Mouse (Mus musculus) heart, adult 18-20 months (tissue): ENCODE data around the gene Foxb2. TPM values are rescaled to one million over a fixed set of nuclear protein-coding genes. Genes with fewer than 3 reads are reported as not detected.
A peak's percentile ranks its signal among the peaks of the same experiment; 100 is the strongest.
"Not testable (repeated sequence)": the region's sequence is repeated elsewhere in the genome, so short reads cannot be mapped to it uniquely, and the experiment has no call there.

Experiments
- DNase-seq, 2 experiments: peaks; one replicate each; pipeline ENCODE4 v3.0.0; 2021 to 2022; ENCODE audit warnings: mixed read lengths in 1 of 2
- long read RNA-seq, 2 experiments: library from polyadenylated mRNA; stranded (forward); transcript quantifications; one replicate each; pipeline ENCODE4 v2.0.0; 2021
- total RNA-seq, 2 experiments: library from RNA; stranded (reverse); gene quantifications; 2 replicates each; pipeline ENCODE4 v1.2.3; 2021

The Foxb2 gene
- total RNA-seq, result not detected
- long read RNA-seq, experiment 1, result 0 reads
- long read RNA-seq, experiment 2, result 0 reads

- DNase-seq, result peak in 1 of 2 experiments; percentile 14
Measured at GRCm38 (mm10) chr19:16873221-16873861, at the start of gene Foxb2. TSS of gene Foxb2 (minus strand) at chr19:16873805.

- no peak for DNase-seq
Measured at GRCm38 (mm10) chr19:16911507-16911906, 37.9 kb upstream of the Foxb2 start.

DNA sequence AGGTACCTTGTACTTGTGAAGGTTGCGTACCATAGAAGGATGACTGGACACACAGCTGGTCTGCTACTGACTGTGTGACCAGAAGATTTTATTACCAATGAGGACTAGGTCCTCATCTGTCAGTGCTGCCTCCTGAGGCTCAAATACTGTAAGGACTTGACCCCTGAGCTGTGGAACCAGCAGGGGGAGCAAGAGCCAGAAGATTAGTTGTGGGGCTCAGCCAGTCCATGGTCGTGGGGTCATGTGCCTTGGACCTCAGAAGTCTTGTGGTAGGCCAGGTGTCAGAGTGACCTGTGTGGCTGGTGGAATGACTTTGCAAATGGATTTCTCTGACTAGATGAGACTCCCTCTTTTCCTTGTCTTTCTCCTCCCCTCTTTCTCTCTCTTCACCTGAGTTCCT is 29.5 kb upstream of the Foxb2 start:
- peak; percentile 21 to 64 for DNase-seq

GRCm38 (mm10) chr19:16899716-16900115 is 26.1 kb upstream of the Foxb2 start:
- DNase-seq, result peak in 1 of 2 experiments; percentile 17

- DNase-seq, result no peak
Measured at GRCm38 (mm10) chr19:16898576-16898975, 25.0 kb upstream of the Foxb2 start.

GRCm38 (mm10) chr19:16876458-16876770 is 2.8 kb upstream of the Foxb2 start:
- DNase-seq, result no peak

- DNase-seq, result no peak
Measured at GRCm38 (mm10) chr19:16875631-16876457, 2.2 kb upstream of the Foxb2 start.

- no peak for DNase-seq
Measured at GRCm38 (mm10) chr19:16874991-16875540, 1.5 kb upstream of the Foxb2 start.

DNA sequence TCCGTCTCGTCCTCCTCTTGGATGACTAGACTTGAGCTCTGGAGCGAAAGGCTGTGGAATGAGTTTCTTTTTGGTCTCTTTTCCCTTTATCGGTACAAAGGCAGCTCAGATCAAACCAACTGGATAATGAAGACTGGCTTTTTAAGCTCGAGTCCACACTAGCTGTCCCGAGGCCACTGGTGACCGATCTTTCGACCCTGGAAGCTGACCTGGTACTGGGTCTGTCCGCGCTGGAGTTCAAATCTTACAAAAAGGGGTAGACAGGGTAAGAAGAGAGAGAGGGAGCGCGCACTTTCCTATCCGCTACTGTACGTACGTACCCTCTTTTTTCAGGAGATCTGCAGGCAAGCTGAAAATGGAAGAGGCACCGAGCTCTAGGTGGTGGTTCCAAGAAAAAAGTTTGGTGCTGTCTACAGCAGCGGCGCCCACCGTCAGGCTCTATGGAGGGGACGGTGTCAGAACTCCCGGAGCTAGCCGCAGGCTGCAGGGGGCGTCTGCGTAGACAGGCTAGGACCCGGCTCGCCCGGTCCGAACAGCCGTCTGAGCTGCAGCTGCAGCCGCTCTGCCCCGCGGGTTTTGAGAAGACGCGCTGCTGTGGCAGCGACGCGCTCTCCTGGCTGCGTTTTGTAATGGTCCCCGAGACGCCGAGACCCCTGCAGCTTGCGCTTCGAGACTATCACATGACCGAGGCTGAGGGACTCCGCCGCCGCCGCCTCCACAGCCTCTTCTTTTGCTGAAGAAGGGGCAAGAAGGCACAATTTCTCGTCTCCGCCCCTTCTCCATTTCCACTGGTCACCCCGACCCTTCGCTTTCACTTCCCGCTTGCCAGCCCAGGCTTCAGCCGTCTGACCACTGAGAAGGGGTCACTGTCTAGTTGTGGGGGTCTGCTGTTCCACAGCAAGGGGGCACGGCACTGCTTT is 597 bp upstream of the Foxb2 start:
- peak in 1 of 2 experiments; percentile 21 for DNase-seq

DNA sequence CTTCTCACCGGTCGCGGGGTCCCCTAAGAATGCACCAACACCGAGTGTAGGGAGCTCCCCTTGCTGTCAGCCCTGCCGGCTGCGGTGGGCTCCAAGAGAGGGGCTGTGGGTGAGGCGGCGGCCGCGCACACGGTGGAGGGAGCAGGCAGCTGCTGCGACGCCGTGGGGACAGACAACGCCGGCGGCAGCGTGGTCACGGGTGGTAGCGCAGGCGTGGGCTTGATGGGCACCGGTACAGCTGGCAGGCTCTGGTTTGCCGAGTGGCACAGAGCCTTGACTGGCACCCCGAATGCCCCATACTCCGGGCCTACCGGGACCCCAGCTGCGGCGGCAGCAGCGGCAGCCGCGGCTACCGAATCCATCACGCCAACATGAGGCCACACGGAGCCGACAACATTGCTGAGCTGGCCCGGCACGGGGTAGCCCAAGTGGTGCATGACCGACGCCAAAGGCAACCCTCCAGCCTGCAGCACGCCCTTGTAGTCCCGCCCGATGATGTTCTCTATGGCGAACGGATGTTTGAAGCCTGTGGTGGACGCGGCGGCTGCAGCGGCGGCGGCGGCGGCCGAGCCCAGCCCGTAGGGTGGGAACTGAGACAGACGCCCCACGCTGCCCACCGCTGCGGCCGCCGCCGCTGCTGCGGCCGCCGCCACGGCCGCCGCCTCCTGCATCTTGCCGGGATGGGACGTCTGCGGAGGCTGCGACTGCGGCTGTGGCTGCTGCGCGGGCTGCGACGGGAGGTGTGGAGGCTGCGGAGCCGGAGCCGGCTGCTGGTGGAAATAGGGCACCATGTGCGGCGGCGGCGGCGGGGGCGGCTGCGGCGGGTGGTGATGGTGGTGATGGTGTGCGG is 1.0 kb downstream of the Foxb2 start:
- peak in 1 of 2 experiments; percentile 41 for DNase-seq

DNA sequence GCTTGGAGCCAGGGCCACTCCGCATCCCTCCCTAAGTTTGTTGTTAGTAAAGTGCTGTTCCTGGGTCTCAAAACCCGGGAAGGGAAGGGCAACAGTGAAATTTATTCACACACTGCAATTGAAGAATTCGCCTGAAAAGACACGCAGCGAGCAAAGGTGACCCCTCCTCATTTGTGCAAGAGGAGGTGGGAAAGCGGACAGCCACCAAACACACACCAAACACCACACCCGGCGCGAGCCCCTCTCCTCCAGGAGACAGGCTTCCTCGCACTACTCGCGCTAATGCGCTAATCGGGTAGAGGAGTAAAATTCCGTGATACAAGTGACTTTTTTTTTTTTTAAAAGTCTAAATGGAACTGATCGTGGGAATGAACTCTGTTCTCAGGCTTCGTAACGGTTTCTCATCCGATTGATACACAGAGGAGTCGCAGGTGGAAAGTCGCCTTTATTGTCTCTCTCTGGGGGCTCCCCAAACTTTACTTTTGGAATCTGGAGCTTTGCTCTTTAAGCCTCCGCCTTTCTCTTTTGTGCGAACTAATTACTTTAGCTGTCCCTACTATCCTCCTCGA is 2.3 kb downstream of the Foxb2 start:
- DNase-seq, result peak in 1 of 2 experiments; percentile 34

GRCm38 (mm10) chr19:16870501-16871191 is 3.0 kb downstream of the Foxb2 start:
- peak in 1 of 2 experiments; percentile 10 for DNase-seq

DNA sequence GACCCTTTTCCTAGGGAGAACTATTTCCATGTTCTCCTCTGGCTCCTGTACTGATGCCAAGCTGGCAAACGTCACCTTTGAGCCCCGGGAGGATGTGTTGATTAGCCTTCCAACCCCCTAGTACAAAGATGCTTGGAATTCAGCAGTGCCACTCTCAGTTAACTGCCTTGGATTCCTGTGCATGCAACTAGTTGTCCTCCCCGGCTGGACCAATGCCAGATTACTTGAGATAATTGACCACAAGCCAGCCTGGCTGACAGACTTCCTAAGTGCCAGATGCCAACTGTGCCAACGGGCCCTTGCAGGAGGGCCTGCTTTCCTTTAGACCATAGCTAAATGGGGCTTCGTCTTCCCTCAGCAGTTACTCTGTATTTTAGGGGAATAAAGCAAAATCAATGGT is 5.1 kb downstream of the Foxb2 start:
- DNase-seq, result peak; percentile 70 to 71

GRCm38 (mm10) chr19:16858646-16859045 is 15.0 kb downstream of the Foxb2 start:
- DNase-seq, result no peak

DNA sequence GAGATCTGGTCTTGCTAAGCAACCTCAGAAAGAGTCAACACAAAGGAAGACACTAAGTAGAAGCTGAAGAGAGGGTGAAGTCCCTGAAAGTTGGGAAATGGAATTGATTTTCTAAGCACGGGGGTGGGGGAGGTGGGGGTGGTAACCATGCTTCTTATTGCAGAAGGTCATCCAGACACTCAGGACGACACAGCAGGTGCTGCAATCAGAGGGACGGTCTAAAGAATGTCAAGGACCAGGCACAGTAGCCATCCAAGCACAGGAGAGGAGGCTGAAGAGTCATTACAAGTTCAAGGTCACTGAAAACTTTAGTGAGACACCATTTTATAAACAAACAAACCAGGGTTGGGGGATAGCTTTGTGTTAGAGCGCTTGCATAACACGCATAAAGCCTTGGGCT is 16.9 kb downstream of the Foxb2 start:
- no peak for DNase-seq

- not testable (repeated sequence) for DNase-seq
Measured at GRCm38 (mm10) chr19:16844091-16844490, 29.5 kb downstream of the Foxb2 start.

DNA sequence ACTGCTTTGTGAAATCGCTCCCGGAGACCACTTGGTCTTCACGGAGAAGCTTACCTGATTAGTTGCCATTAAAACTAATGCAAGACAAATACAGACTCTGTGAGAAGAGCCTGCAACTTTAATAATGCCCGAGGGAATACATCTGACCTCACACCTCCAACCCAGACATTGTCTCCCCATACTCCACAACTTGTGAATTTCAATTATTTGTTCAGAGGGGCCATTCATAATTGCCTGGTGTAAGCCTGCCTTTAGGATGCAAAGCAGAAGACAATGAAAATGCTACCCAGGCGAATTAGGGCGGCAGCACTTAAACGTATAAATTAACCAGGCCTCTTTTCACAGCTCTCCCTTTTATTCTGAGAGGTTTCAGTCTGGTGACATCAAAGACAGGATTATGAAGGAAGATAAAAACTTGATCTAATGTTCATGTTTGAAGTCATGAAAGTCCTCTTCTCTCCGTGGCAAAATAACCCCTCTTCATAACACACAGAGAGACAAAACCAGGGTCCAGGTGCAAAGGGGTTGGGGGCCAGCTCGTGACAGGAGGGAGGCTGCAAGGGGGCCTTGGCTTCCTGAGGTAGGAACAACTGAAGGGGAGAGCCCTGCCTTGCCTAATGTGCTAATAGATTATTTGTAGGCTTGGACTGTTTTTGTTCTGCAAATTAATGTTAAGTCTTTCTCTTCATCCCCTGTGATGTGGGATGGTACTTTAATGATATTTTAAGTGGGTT is 31.9 kb downstream of the Foxb2 start:
- DNase-seq, result no peak

DNA sequence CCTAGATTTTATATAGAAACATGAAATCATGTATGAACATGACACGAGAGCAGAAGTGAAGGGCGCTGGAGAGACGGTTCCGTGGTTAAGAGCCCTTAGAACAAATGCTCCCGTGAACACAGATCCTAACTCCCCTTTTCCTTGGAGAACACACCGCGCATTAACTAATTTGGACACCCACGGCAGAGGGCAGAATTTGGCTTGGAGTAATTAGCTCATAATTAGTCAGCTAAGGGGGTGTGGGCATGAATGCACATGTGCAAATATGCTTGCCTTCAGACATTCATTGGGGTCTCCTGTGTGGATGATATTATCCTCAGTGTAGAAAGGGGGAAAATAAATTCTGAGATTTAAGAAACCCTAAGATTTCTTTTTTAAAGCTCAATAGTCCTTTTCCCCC is 32.6 kb downstream of the Foxb2 start:
- no peak for DNase-seq

- DNase-seq, result no peak
Measured at GRCm38 (mm10) chr19:16827657-16828056, 45.9 kb downstream of the Foxb2 start.

DNA sequence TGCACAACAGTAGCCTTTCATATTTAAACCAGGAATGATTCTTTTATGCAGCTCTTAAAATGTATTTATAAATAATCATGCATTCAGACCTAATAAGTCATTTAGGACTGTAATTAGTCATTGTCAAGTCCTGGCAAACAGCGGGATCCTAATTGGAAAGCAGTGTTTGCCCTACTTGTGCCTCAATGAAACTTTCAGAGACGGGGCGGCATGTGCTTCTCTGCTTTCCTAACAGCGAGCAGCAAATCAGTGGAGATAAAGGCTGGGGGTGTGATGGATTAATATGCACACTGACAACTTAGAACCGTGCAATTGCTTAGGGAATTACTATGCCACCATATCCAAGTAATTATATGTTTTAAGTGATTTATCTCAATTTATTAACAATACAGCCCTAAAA is 48.4 kb downstream of the Foxb2 start:
- no peak for DNase-seq
